Mouse (Mus musculus) layer of hippocampus, adult 9-10 months (tissue): ENCODE results near the gene Trak1.

Experiments
- DNase-seq: peaks from one replicate; pipeline ENCODE4 v3.0.0; 2022; ENCODE audit warnings: low spot score

The Trak1 gene

DNA sequence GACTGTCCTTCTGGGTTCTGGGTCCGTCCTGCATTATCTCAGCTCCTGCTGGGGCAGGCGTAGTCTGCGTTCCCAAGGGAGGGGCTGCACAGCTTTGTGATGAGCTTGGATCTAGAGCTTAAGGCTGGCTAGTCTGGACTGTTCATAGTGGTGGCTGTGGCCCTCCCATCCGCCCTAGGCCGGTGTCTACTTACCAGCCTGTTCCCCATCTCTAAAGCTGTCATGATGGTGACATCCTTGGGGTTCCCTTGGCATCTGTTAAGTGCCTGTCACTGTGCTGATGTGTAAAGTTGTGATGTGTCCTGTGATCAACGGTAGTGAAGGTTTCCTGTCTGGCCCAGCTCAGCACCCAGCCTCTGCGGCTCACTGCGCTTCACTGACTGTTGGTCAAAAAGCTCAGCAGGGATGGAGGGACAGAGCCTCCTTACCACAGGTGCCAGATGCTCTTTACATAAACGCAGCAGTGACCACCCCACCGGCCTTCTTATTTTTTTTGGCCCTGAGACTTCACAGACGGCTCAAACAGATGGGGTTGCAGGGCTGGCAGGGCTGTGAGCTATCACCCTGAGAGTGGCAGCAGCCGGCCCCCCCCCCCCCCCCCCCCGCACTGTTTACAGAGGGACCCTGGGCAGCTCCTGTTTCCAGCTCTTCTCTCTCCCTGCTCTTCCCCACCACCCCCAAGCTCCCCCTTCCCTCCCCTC lies 74.8 kb downstream of the Trak1 start:
- no peak for DNase-seq

DNA sequence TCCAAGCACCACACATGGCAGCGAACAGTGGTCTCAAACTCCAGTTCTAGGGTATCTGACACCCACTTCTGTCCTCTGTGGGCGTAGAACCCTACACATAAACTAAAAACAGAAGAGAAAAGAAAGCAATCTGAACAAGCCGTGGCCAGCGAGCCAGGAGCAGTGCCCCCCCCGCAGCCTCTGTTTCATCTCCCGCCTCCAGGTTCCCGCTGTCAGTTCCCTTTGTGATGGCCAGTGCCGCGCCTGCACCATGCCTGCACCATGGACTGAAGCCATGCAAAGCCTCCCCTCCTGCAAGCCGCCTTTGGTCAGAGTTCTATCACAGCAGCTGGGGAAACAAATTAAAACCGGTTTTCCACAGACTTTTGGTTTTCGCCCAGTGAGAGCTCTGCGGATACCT lies 75.8 kb downstream of the Trak1 start:
- DNase-seq: no peak

DNA sequence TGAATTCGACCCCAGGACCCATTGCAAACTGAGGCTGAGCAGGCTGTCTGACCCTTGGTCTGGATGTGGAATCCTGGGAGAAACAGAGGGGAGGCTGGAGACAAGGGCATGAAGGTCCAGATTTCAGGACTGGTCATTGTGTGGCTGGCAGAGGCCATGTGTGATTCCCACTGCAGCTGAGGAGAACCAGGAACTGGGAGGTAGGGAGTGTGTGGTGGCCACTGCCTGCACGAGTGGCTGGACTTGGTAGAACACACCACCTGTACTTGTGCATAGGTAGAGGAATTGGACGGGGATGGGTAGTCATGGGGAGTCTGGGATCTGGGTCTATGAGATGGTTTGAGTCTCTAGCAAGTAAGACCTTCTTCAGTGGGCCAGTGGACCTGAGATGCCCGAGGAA lies 76.2 kb downstream of the Trak1 start:
- DNase-seq: no peak

DNA sequence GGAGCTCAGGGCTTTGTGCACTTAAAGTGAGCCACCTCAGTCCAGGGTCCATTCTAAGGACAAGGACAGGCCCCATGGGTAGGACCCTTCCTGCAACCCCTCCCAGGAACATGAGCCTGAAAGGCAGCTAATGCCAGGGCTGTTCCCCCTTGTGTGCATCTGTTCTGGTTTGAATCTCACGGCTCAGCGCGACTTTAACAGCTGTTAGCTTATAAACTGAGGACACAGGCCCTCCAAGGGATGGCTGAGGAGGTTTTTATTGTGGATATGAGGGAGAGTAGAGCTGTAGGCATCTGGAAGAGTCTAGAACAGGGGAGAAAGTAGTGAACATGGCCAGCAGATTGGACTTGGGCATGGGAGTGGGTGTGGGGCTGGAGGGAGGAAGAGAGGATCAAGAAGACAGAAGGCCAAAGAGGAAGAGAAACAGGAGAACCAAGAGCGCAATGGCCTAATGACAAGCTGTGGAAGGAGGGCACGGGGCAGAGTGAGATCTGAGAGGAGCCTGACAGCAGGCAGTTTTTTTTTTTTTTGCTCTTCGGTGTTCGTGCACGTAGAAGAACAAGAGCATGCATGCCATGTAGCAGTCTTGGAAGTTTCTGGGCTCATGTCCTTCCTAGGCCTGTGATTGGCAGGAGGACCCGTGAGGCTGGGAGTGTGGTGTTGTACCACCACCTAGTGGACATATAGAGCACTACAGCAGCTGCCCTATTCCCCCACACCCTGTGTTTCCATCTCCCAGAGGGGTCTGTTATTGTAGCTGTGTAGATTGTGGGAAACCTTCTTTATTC lies 77.0 kb downstream of the Trak1 start:
- no peak for DNase-seq

DNA sequence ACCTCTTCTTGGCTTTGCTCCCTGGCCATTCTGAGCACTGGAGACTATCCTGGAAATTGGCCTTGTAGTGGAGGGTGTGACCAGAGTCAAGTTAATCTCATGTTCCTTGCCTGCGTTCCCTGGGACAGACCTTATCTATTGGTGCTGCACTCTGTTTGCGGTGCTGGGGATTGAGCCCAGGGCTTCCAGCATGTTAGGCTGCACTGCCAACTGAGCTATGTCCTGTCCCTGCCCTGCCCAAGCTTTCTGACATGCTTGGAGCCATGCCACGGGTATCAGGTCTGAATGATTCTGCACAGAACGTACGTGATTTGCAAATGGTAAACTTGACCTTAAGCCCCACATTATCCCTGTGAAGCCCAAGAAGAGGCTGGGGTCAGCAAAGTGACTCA lies 77.6 kb downstream of the Trak1 start:
- DNase-seq: no peak

DNA sequence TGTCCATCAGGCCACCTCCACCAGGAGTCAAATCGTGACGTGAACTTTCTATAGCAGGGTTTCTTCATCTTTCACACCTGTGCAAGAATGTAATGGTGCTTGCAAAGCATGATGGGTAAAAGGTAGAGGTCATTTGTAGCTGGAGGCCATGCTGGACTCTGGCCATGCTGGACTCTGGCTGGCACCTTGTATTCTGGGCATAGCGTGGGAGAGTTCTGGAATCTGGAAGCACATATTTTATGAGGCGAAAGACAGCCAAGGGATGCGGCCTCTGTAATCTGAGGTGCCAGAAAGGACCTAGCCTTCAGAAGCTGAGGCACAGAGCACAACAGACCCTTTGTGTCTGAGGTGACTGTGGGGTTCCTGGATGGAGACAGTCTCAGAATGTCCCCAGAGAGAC lies 78.8 kb downstream of the Trak1 start:
- DNase-seq: no peak

DNA sequence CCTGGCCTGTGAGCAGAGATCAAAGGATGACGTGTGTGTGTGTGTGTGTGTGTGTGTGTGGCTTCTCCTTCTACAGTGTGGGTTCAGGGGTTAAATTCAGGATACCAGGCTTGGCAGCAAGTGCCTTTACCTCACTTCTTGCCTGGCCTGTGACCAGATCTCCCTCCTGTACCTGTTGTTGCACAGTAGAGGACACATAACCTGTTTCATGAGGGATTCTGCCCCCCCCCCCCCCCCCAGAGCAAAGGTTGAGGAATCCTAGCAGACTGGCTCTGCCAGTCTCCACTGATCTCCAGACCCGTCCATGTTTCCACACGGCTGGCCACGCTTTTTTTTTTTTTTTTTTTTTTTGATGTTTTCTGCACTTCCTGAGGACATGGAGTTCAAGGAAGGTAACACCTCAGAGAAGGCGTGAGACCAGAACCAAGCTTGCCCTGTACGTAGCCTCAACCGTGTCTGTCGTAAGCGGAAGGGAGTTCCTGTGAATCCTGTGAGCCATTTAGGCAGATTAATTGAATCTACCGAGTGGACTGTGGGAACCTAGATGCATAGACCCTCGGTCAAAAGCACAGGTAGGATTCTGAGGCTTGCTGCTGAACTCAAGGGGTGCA lies 83.1 kb downstream of the Trak1 start:
- no peak for DNase-seq

DNA sequence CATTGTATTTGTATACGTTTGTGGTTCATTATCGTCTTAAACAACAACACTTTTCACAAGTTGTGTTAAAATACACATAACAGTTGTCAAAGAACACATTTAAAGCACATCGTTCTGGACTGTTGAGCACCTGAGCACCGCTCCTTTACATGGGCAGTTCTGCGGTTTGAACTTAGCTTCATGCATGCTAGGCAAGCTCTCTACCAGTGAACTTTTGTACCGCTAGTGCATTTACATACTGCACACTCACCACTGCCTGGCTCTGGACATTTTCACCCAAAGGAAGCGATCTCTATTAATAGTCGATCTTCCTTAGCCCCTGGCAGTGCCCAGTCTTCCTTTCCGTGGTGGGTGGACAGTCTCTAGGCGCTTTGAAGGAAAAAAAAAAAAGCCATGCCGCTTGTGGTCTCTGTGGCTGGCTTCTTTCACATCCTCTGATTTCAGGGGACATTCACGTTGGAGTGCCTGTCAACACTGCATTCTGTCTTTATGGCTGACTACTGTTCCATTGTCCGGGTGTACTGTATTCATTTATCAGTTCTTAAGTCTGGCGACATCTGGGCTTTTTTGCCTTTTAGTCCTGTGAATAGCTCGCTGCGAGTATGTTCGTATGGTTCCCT lies 84.5 kb downstream of the Trak1 start:
- no peak for DNase-seq

DNA sequence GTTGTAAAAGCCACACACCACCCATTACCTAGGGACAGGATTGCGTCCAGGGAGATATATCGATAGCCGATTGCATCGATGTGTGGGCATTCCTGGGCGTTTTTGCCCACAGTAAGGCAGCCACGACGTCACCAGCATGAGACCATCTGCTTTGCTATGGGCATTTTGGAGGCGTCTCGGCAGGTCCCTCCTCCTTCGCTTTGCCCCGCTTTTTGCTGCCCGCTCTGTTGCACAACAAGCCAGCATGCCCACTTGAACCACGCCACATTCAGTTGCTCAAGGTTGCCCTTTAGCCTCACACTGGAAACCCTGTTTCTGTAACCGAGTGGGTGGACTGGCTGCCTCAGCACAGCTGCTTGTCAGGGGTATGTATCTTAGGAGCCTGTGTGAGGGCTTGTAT lies 85.3 kb downstream of the Trak1 start:
- no peak for DNase-seq

DNA sequence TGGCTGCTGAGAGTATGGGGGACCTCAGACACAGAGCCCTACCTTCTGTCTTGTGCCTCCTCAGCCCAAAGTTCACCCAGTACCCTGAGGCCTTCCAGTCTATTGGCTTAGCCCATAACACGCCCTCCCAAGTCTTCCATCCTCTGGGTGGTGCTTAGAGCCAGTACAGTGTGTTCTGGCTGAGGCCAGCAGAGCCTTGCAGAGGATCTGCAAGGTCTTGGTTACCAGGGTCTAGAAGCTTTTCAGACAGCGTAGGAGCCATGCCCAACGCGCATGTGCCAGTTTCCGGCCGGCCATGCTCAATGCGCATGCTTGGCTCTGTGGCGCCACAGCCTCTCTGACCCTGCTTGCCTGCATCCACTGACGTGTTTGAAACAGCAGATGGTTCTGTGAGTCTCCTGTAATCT lies 85.9 kb downstream of the Trak1 start:
- DNase-seq: no peak

DNA sequence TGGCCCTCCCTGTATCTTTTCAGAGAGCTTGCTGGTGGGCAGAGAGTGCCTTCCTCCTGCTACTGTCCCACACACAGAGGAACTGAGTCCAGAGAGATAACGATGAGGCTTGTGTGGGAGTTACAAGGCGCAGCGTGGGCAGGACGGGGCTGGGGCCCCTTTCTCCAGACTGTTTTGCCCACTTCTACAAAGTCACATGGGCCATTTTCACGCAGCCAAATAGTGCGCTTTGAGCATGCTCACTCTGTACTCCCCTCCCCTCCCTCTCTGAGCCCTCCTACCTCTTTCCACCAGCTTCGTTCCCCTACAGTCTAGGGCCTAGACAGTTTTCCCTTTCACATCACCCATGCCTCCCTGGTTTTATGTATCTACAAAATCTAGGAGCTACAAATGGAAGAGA lies 87.3 kb downstream of the Trak1 start:
- DNase-seq: no peak

DNA sequence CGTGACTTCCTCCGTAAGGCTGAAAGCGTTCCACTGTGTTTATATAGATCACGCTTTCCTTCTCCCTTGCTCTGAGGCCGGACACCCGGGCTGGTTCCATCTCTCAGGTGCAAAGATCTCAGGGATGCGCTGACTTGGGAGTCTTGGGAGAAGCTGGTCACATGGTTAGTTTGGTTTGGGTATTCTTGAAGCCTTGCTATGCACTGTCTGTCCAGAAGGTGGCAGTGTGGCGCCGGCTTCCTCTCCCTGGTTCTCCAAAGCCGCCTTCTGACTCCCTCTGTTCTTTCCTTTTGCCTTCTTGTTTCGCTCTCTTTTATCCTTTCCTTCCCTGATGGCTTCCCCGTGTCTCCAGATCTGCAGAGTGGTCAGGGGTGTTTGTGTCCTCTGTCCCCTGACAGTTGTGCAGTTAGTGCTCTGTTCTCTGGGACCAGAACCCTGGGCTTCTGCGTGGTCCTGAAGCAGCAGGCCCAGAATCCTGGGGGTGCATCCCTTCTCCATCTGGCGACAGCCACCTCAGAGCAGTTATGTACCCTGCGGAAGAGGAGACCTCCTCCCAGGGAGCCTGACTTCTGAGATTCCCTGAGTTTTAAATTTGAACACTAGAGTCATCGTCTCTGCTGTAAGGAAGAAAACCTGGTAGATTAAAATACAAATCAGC lies 87.9 kb downstream of the Trak1 start:
- no peak for DNase-seq

DNA sequence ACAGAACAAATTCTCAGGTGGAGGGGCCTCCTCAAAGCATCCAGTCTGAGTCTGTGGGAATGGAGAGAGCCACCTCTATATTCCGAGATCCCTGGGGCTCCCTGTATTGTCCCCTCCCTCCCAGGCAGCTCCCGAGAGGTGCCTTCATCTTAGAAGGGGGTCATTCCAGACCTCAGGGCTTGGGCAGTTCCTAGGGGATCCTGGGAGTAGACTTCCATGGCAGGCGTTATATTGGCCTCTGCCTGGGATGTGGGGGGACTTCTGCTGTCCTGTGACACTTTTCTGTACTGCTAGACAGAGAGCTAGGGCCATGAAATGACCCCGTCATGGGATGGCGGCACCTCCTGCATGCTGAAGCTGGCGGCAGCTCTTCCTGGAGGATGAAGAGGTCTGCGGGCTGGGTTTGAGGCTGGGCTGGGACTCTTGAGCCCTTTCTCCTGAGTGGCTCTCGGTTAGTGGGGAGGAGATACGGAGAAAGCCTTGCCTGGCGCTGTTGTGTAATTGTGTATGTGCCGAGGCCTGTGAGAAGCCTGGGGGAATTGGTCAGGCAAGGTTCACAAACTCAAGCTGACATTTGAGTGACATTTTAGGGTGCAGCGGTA lies 88.5 kb downstream of the Trak1 start:
- no peak for DNase-seq

DNA sequence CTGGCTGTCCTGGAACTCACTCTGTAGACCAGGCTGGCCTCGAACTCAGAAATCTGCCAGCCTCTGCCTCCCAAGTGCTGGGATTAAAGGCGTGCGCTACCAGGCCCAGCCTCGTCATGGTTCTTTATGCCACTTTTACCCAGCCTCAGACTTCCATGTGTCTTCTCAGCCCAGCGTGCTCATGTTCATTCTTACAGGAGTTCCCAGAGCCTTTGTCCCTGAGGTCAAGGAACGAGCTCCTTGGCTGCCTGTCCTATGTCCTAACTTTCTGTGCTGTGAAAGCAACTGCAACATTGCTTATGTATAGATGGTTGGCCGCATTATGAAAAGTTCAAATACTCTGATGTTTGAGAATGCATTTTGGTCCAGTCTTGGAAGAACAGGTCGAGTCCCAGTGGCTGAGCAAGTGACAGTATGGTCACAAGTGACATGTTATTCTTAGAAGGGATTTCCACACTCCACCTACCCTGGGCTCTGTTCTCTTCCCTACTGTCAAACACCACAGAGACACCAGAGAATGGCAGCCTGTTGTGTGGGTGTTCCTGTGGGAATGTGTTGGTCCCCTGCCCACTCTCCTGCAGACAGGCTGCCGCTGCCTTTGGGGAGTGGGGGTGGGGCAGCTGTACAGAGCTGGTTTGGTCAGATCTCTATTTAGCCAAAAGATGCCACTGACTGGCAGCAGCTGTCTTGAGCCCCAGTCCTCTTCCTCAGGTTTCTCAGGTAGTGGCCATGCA lies 90.4 kb downstream of the Trak1 start:
- DNase-seq: no peak

DNA sequence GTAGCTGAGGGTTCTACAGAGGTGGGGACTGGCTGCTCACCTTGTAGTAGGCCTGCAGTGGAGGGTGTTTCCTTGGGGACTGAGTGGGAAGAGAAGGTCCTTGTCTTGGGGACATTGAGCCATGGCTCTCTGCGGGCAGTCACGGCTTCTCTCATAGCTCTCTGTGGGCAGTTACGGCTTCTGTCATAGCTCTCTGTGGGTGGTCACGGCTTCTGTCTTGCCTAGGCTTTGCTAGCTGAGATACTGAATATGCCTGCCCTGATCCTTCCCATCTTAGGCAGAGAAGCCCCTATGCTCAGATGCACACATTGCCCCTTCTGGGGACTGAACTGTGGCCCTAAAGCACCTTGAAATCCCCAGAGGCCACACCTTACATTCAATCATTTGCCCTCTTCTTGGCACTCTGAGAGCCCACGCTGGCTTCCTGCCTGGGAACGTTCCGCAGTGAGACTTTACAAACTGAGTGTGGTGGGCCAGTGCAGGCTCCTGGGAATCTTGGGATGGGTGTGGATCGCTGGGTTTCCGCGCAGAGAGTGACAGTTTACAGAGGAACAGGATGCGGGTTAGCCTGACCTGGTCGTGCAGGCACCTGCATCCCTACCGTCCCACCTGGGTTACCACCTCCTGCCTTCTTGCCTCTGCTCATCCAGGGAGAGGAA lies 91.1 kb downstream of the Trak1 start:
- no peak for DNase-seq

DNA sequence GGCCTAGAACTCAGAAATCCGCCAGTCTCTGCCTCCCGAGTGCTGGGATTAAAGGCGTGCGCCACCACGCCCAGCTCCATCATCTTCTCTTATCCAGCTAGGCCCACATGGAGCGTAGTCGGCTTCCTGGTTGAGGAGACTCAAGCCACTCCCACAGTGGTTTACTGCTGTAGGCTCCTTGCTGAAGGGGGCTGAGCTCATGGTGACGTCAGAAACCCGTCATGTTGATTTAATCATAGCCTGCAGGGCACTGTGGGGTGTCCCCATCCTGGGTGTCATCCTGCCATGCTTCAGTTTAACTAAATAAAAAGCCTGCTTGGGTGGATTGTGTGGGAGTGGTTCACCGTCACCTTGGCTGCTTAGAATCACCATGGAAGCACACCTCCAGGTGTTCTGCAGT lies 92.0 kb downstream of the Trak1 start:
- no peak for DNase-seq

DNA sequence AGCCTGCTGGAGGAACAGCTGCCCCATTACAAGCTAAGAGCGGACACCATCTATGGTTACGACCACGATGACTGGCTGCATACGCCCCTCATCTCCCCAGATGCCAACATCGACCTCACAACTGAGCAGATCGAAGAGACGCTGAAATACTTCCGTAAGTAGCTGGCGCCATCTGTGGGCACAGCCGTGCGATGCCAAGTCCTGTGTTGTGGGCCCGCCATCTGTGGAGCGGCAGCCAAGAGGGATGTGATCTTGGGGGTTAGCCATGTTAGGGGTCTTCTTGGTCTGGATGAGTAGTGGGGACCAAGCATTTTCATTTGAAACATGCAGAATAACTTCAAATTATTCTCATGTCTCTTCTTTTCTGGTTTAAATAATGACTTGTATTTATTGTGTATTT lies 94.6 kb downstream of the Trak1 start:
- no peak for DNase-seq

DNA sequence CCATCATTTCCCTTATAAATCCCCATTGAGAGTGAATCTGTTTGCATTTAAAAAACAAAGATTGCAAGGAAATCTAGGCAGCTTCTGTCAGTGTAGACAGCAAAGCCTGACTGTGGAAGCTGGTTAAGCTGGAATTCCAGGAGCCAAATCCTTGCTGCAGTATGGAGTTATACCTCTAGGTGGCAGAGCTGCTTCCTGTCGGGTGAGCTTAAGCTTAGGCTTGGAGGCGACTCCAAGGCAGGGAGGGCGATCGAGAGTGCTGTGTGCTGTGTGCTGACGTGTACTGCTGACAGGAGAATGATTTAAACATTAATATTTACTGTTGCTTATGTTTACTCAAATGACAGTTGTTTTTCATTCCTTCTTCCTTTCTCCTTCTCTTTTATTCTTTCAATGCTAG lies 95.1 kb downstream of the Trak1 start:
- DNase-seq: no peak

DNA sequence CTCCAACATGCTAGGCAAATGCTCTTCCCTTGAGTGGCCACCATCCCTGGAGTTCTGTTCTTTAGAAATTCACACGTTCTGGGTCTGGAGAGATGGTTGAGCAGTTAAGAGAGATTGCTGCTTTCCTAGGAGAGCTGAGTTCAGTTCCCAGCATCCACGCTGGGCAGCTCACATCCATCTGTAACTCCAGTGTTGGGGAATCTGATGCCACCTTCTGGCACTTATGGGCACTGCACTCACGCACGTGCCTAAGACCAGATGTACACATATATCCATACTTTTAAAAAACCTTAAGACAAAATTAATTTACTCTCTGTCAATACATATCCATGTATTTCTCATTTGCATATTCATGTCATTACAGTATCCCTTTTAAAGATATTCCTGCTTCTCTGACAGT lies 95.8 kb downstream of the Trak1 start:
- no peak for DNase-seq

DNA sequence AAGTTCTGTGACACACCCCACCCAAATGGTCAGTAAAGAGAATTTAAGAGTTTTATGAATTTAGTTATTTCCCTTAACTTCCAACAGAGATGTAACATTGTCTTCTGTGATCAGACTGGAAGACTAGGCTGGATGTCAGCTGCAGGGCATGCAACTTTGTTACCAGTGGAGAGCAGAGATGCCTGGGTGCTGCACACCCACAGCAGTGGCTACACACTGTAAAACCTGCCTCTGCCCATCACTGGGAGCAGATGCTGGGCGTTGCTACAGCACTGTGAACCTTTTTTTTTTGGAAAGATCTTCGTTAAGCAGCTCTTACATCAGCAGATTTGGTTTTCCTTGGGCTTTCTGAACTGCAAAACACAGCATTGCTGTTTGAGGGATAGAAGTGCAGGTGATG lies 97.6 kb downstream of the Trak1 start:
- no peak for DNase-seq

DNA sequence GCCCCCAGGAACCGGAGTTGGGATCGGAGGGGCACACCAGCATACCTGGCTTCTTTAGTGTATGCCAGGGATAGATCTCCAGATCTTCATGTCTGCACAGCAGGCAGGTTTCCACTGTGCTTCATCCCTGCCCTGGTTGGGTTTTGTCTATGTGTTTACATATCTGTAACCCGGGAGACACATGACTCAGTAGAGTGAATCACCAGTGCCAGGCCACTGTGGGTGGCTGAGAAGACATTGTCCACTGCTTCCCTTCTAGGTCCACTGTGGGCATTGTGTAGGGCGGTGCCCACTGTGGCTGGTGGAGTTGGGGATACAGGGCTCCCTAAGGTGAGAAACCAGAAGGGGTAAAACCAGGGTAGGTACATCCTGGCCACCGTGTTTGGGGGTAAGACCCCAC lies 98.5 kb downstream of the Trak1 start:
- no peak for DNase-seq
